Mouse (Mus musculus) erythroblast, embryonic 14.5 days (primary cell): ENCODE measurements at regions not wholly inside any gene's neighbourhood (a gene's known extent, or its start where the extent isn't known, plus 50 kb on each side); places are given as distances from the start of the nearest gene placed in this dataset.

Experiments
- GATA1 ChIP-seq: IDR thresholded peaks from 2 replicates; pipeline ENCODE4 v1.6.1; 2012; ENCODE audit warnings: low read length, inconsistent platforms, mixed read lengths
- TAL1 ChIP-seq: IDR thresholded peaks from 3 replicates; pipeline ENCODE4 v1.6.1; 2012; ENCODE audit warnings: low read length, inconsistent platforms, mixed read lengths

GRCm38 (mm10) chr6:31051771-31052170 is 92.9 kb upstream of the Klf14 start:
- no peak for TF ChIP-seq GATA1
- no peak for TF ChIP-seq TAL1
